In genomic region chr1:78370121-78370520, GRCm38 (mm10) we compare ENCODE assay signal across 16 mouse cellular contexts.
"Had no signal": no experiment of that assay in that cellular context is flagged by ENCODE, and none has a peak within 500 bp of the region (broad histone marks: within the 10 kb centered on the region; RNA-seq: fewer than 3 reads in every experiment).

No protein-coding gene starts in this region.

- H3K27me3 ChIP-seq: neural tube, embryonic 12.5 days had no signal

- H3K9me3 ChIP-seq: midbrain, embryonic 10.5 days had no signal

- H3K4me3 ChIP-seq: midbrain, embryonic 10.5 days; midbrain, embryonic 12.5 days; myocyte; neural tube, embryonic 12.5 days had no signal

- H3K9ac ChIP-seq: lung, embryonic 14.5 days; midbrain, embryonic 12.5 days; neural tube, embryonic 12.5 days had no signal

- DNase-seq: lung, adult 18-20 months; lung, embryonic 14.5 days; lung, postnatal 10 days; lung, postnatal 4 days; midbrain, embryonic 14.5 days; right cerebral cortex, postnatal 25 days; right cerebral cortex, postnatal 4 days; spleen, adult 18-20 months; thymus, adult 18-20 months; thymus, postnatal 14 days; thymus, postnatal 36 days had no signal

- H3K36me3 ChIP-seq: midbrain, embryonic 10.5 days; midbrain, embryonic 12.5 days; neural tube, embryonic 12.5 days had no signal

- H3K4me1 ChIP-seq: neural tube, embryonic 12.5 days had no signal

- ATAC-seq: midbrain, embryonic 16.5 days had no signal

- H3K27ac ChIP-seq: midbrain, embryonic 10.5 days; midbrain, embryonic 12.5 days; neural tube, embryonic 12.5 days had no signal

- H3K4me2 ChIP-seq: lung, embryonic 14.5 days; midbrain, embryonic 12.5 days; neural tube, embryonic 12.5 days had no signal
